Mouse (Mus musculus): ENCODE results near the gene Ttyh3.

DNA sequence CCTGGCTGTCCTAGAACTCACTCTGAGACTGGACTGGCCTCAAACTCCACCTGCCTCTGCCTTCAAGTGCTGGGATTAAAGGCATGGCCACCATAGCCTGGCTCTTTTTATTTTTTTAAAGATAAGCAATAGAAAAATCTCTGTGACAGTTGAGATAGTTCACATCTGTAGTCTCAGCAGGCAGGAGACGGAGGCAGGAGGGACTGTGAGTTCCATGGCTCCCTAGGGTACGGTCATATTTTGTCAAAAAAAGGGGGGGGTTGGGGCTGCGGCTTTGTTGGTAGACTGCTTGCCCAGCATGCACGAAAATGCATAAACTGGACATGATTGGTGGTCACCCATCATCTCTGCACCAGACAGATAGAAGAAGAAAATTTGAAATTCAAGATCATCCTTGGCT lies 77.6 kb downstream of the Ttyh3 start:
- TF ChIP-seq CTCF (IDR thresholded peaks at IDR 0.05; ENCODE audit: borderline replicate concordance, extremely low read depth, insufficient read depth, insufficient read length) (no peak), POLR2A (IDR thresholded peaks at IDR 0.05; ENCODE audit: borderline replicate concordance, extremely low read depth, insufficient read depth, insufficient read length, poor library complexity, severe bottlenecking) (no peak)

Data from brain, embryonic 14.5 days (tissue).